Mouse (Mus musculus): Measurements from ENCODE around the gene Kcnh1.

- TF ChIP-seq CTCF (IDR thresholded peaks at IDR 0.05; ENCODE audit: low read depth) (no peak), EP300 (IDR thresholded peaks at IDR 0.05; ENCODE audit: low read depth) (no peak)
Observed at GRCm38 (mm10) chr1:192457037-192457436, 266.5 kb downstream of the Kcnh1 start.

All from heart, postnatal 0 days (tissue).